Mouse (Mus musculus): ENCODE results near the gene Tmem136. TPM values are rescaled to one million over a fixed set of nuclear protein-coding genes. Genes with fewer than 3 reads are reported as not detected.
A peak's percentile ranks its signal among the peaks of the same experiment; 100 is the strongest.

Gene Tmem136
- polyA plus RNA-seq, 1 experiment from 2014 or later, result 0.78 TPM

DNA sequence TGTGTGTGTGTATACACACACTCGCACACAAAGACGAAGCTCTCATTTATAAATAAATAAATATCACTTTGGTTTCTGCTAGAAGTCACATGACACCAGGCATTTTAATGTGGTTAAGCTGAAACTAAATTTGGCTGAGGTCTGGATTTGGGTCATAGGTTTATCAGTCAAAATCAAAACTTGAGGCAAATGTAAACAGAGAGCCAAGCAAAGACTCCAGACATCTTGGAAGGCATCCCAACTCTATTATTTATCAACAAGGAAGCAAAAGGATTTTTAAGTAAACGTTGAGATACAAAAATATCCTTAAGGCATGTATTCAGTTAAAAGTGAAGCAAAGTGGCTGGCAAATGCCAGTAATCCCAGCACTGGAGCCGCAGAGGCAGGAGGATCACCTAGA is 1.5 kb downstream of the Tmem136 start:
- ATAC-seq (ENCODE audit: low read depth), result no peak
- WGBS (ENCODE audit: insufficient replicate concordance), result 78% methylated on average over 4 of the region's 4 CpGs
- Histone ChIP-seq H3K9me3 (replicated peaks; ENCODE audit: control insufficient read depth, low read length) (no peaks in the 10 kb centered on the region), H3K4me2 (ENCODE audit: low read depth, low read length) (no peak overlapping the region; the same call in 1 of the 2 replicates), H3K27ac (ENCODE audit: low read length) (no peak overlapping the region; the same call in 1 of the 2 replicates), H3K36me3 (ENCODE audit: control insufficient read depth, insufficient read depth) (no peaks in the 10 kb centered on the region), H3K4me3 (ENCODE audit: low read depth, low read length) (no peak overlapping the region), H3K9ac (ENCODE audit: low read depth, low read length) (no peak overlapping the region), H3K27me3 (ENCODE audit: control insufficient read depth, insufficient read depth, low read depth, low read length) (peaks cover 39% of the 10 kb centered on the region), H3K4me1 (ENCODE audit: control insufficient read depth, low read depth, low read length) (peaks cover 28% of the 10 kb centered on the region)

DNA sequence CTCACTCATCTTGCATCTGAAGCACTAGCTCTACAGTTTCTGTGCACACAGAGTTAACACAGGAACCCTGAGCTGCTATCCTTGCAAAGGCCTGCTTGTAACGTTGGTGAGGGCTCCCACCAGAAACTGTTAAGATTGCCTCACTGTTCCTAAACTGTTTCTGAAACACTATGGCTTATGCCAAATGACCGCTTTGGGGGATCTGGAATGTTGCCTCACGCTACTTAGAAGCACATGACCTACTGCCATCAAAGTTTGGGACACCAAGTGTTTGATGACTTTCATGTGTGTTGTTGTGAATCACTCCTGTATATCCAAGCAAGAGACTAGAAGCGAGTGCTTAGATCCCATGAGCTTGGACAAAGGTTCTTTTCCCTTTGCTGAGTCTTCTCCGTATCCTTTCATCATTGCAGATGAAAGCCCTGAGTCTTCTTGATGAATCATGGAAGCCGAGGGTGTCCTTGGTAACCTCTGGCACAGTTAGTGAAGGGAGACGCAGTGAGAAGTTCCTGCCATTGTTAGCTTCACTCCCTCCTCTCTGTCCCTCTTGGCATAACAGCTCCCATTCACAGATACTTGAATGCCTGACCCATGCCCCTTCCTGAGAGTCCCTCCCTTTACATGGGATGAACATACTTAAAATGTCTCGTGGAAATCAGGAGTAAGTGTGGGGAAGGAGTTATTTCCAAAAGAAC is 5.9 kb downstream of the Tmem136 start:
- H3K4me3 ChIP-seq (ENCODE audit: low read depth, low read length), result no peak overlapping the region
- H3K27ac ChIP-seq (ENCODE audit: low read length), result no peak overlapping the region
- no peaks in the 10 kb centered on the region for H3K9me3 ChIP-seq (replicated peaks; ENCODE audit: control insufficient read depth, low read length)
- no peak overlapping the region for H3K4me2 ChIP-seq (ENCODE audit: low read depth, low read length)
- peaks cover 22% of the 10 kb centered on the region for H3K4me1 ChIP-seq (ENCODE audit: control insufficient read depth, low read depth, low read length)
- H3K27me3 ChIP-seq (ENCODE audit: control insufficient read depth, insufficient read depth, low read depth, low read length), result peaks cover 32% of the 10 kb centered on the region
- no peak overlapping the region for H3K9ac ChIP-seq (ENCODE audit: low read depth, low read length)
- WGBS (ENCODE audit: insufficient replicate concordance), result 65% methylated on average over 8 of the region's 8 CpGs
- no peak for ATAC-seq (ENCODE audit: low read depth)
- H3K36me3 ChIP-seq (ENCODE audit: control insufficient read depth, insufficient read depth), result no peaks in the 10 kb centered on the region

DNA sequence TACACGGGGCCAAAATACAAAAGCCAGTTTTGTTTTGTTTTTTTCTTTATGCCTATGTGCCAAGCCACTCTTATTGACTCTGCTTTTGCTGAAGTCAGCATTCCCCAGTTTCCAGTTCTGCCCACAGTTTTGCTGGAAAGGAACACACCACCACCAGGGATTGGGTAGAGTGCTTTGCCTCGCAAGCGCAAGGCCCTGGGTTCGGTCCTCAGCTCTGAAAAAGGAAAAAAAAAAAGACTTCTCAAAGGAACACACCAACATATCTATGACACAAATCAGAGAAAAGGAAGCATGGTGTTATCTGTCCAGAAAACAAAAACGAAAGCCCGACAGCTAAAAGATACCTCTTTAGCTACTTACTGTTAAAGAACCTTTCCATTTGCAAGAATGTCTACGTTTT is 7.2 kb downstream of the Tmem136 start:
- H3K4me2 ChIP-seq (ENCODE audit: low read depth, low read length), result no peak overlapping the region
- no peak overlapping the region for H3K4me3 ChIP-seq (ENCODE audit: low read depth, low read length)
- no peak overlapping the region for H3K27ac ChIP-seq (ENCODE audit: low read length)
- H3K9ac ChIP-seq (ENCODE audit: low read depth, low read length), result no peak overlapping the region
- no peaks in the 10 kb centered on the region for H3K36me3 ChIP-seq (ENCODE audit: control insufficient read depth, insufficient read depth)
- 59% methylated on average over 7 of the region's 7 CpGs for WGBS (ENCODE audit: insufficient replicate concordance)
- no peaks in the 10 kb centered on the region for H3K9me3 ChIP-seq (replicated peaks; ENCODE audit: control insufficient read depth, low read length)
- no peak for ATAC-seq (ENCODE audit: low read depth)
- H3K4me1 ChIP-seq (ENCODE audit: control insufficient read depth, low read depth, low read length), result peaks cover 13% of the 10 kb centered on the region
- peaks cover 32% of the 10 kb centered on the region for H3K27me3 ChIP-seq (ENCODE audit: control insufficient read depth, insufficient read depth, low read depth, low read length)

DNA sequence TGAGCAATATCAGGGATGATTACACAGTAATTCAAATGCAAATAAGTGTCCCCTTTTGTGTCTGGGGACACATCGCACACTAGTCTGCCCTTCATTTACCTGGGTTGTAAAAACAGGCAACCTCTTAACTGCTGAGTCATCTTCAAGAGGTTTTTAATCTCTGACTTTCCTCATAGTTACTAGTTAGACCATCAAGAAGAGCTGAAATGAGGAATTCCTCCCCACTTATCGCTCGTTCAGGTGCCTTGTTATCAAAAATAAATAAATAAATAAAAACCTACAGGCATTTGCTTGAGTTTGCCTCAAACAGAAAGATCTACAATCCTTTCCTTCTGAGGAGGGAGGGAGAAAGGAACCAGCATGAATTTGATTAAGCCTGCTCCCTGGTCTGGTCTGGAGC is 7.6 kb downstream of the Tmem136 start:
- no peaks in the 10 kb centered on the region for H3K9me3 ChIP-seq (replicated peaks; ENCODE audit: control insufficient read depth, low read length)
- H3K36me3 ChIP-seq (ENCODE audit: control insufficient read depth, insufficient read depth), result no peaks in the 10 kb centered on the region
- peaks cover 32% of the 10 kb centered on the region for H3K27me3 ChIP-seq (ENCODE audit: control insufficient read depth, insufficient read depth, low read depth, low read length)
- no peak overlapping the region for H3K4me3 ChIP-seq (ENCODE audit: low read depth, low read length)
- H3K4me2 ChIP-seq (ENCODE audit: low read depth, low read length), result no peak overlapping the region
- H3K27ac ChIP-seq (ENCODE audit: low read length), result no peak overlapping the region
- H3K9ac ChIP-seq (ENCODE audit: low read depth, low read length), result no peak overlapping the region
- H3K4me1 ChIP-seq (ENCODE audit: control insufficient read depth, low read depth, low read length), result peaks cover 13% of the 10 kb centered on the region
- no peak for ATAC-seq (ENCODE audit: low read depth)
- 62% methylated on average over 3 of the region's 3 CpGs for WGBS (ENCODE audit: insufficient replicate concordance)

DNA sequence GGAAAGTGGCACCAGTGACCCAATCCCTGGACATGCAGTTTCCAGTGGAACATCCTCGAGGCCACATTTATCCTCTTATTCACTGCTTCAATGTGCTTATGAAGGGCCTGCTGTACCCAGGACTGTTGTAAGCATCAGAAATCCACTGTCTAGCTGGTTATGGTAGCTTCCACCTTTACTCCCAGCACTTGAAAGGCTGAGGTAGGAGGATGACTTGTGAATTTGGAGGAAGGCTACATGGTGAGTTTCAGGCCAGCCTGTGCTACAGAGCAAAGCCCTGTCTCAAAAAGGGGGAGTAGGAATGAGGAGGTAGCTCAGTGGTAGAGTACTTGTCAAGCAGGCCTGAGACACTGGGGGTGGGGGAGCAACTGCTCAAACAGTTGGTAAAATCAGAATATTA is 8.3 kb downstream of the Tmem136 start:
- no peak for ATAC-seq (ENCODE audit: low read depth)
- WGBS (ENCODE audit: insufficient replicate concordance), result 54% methylated on average over 1 of the region's 1 CpGs
- Histone ChIP-seq H3K36me3 (ENCODE audit: control insufficient read depth, insufficient read depth) (no peaks in the 10 kb centered on the region), H3K9me3 (replicated peaks; ENCODE audit: control insufficient read depth, low read length) (no peaks in the 10 kb centered on the region), H3K27me3 (ENCODE audit: control insufficient read depth, insufficient read depth, low read depth, low read length) (peaks cover 27% of the 10 kb centered on the region), H3K9ac (ENCODE audit: low read depth, low read length) (no peak overlapping the region), H3K4me1 (ENCODE audit: control insufficient read depth, low read depth, low read length) (peaks cover 18% of the 10 kb centered on the region), H3K4me3 (ENCODE audit: low read depth, low read length) (no peak overlapping the region), H3K4me2 (ENCODE audit: low read depth, low read length) (no peak overlapping the region), H3K27ac (ENCODE audit: low read length) (no peak overlapping the region)

DNA sequence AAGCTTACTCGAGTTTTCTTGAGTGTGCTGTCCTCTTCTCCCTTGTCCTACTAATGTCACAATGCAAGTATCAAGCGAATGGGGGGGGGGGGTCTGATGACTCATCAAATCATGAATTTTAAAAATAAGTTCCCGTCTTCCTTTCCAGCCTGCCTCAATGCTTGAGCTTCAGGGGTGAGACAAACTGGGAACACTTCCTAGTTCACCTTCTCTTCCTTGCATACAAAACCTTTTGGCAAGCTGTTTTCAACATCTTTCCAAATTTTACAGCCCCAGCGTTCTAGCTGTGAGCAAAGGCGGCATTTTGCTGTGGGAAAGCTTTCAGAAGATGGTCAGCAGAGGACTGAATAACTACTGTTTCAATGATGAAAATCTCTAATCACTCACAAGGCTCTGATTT is 8.8 kb downstream of the Tmem136 start:
- H3K9me3 ChIP-seq (replicated peaks; ENCODE audit: control insufficient read depth, low read length), result no peaks in the 10 kb centered on the region
- peaks cover 27% of the 10 kb centered on the region for H3K27me3 ChIP-seq (ENCODE audit: control insufficient read depth, insufficient read depth, low read depth, low read length)
- no peak for ATAC-seq (ENCODE audit: low read depth)
- no peak overlapping the region for H3K9ac ChIP-seq (ENCODE audit: low read depth, low read length)
- H3K4me1 ChIP-seq (ENCODE audit: control insufficient read depth, low read depth, low read length), result peaks cover 23% of the 10 kb centered on the region
- no peak overlapping the region for H3K4me2 ChIP-seq (ENCODE audit: low read depth, low read length)
- whole genome bisulfite sequencing (ENCODE audit: insufficient replicate concordance), result 45% methylated on average over 5 of the region's 5 CpGs
- H3K36me3 ChIP-seq (ENCODE audit: control insufficient read depth, insufficient read depth), result no peaks in the 10 kb centered on the region
- H3K4me3 ChIP-seq (ENCODE audit: low read depth, low read length), result no peak overlapping the region
- H3K27ac ChIP-seq (ENCODE audit: low read length), result no peak overlapping the region

DNA sequence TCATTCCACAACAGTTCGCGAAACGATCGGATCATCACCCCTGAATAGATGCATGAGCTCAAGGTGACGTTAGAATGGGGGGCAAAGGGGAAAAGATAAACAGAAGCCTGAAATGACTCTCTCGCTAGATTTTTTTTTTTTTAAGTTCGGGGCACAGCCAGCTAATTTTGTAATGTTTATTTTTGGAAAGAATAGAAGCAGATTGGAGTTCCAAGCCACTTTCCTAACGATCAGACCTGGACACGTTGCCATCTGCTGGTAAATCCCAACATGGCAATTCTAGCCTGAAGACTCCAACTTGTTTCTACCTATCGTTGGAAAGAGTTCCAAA is 9.2 kb downstream of the Tmem136 start, which contains the start of gene Arhgef12:
Gene Arhgef12 (minus strand): TSS at position 53 of the 331 bp plus-strand sequence.
- H3K27me3 ChIP-seq (ENCODE audit: control insufficient read depth, insufficient read depth, low read depth, low read length), result peaks cover 27% of the 10 kb centered on the region
- WGBS (ENCODE audit: insufficient replicate concordance), result 33% methylated on average over 10 of the region's 10 CpGs
- no peak for ATAC-seq (ENCODE audit: low read depth)

DNA sequence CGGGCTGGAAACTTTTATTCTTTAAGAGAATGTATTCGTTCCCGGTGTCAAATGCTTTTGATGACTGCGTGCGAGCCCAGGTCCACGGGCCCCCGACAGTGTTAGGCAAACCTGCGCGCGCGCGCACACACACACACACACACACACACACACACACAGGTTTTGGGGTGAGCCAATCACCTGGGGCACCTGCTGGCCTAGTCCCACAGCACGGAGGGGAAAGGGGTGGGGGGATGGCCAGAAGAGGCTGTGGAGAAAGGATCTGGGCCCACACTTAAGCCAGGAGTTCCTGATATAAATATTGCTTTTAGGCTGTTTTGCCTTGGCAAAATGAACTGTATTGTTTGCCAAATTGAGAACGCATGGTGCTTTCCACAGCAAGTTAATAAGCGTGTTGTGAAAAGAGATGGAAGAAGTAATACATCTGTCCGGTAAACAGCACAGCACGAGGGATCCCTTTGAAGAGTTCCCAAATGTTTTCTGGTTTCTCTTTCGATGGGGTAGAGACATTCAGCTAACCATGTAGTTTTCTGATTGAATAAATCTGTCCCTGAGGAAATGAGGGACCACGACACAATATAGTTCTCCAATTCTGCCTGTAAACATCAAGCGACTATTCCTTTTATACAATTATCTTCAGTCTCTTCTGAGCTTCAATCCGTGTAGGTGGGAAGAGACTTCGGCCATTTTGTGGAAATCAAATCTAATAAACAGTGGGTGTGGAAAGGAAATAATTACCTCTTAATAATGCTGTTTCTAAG is 9.8 kb downstream of the Tmem136 start:
- no peaks in the 10 kb centered on the region for H3K36me3 ChIP-seq (ENCODE audit: control insufficient read depth, insufficient read depth)
- H3K4me1 ChIP-seq (ENCODE audit: control insufficient read depth, low read depth, low read length), result peaks cover 30% of the 10 kb centered on the region
- no peaks in the 10 kb centered on the region for H3K9me3 ChIP-seq (replicated peaks; ENCODE audit: control insufficient read depth, low read length)
- ATAC-seq (ENCODE audit: low read depth), result no peak
- H3K27me3 ChIP-seq (ENCODE audit: control insufficient read depth, insufficient read depth, low read depth, low read length), result peaks cover 24% of the 10 kb centered on the region
- whole genome bisulfite sequencing (ENCODE audit: insufficient replicate concordance), result 21% methylated on average over 22 of the region's 22 CpGs
- peak overlapping the region; percentile 86 for H3K4me2 ChIP-seq (ENCODE audit: low read depth, low read length)
- peak overlapping the region; percentile 98 for H3K27ac ChIP-seq (ENCODE audit: low read length)
- H3K4me3 ChIP-seq (ENCODE audit: low read depth, low read length), result peak overlapping the region; percentile 87
- H3K9ac ChIP-seq (ENCODE audit: low read depth, low read length), result peak overlapping the region; percentile 89

More for the DNA sequence above, 9.2 kb downstream of the Tmem136 start, which contains the start of gene Arhgef12:
- Histone ChIP-seq H3K4me1 (ENCODE audit: control insufficient read depth, low read depth, low read length) (peaks cover 26% of the 10 kb centered on the region), H3K9me3 (replicated peaks; ENCODE audit: control insufficient read depth, low read length) (no peaks in the 10 kb centered on the region), H3K9ac (ENCODE audit: low read depth, low read length) (peak within 1 kb of the TSS; percentile 89), H3K36me3 (ENCODE audit: control insufficient read depth, insufficient read depth) (no peaks in the 10 kb centered on the region), H3K27ac (ENCODE audit: low read length) (peak within 1 kb of the TSS; percentile 98), H3K4me2 (ENCODE audit: low read depth, low read length) (peak within 1 kb of the TSS; percentile 86), H3K4me3 (ENCODE audit: low read depth, low read length) (peak within 1 kb of the TSS; percentile 87)
